Mouse (Mus musculus): Measurements from ENCODE around the gene Snx32.
A peak's percentile ranks its signal among the peaks of the same experiment; 100 is the strongest.

Gene Snx32

DNA sequence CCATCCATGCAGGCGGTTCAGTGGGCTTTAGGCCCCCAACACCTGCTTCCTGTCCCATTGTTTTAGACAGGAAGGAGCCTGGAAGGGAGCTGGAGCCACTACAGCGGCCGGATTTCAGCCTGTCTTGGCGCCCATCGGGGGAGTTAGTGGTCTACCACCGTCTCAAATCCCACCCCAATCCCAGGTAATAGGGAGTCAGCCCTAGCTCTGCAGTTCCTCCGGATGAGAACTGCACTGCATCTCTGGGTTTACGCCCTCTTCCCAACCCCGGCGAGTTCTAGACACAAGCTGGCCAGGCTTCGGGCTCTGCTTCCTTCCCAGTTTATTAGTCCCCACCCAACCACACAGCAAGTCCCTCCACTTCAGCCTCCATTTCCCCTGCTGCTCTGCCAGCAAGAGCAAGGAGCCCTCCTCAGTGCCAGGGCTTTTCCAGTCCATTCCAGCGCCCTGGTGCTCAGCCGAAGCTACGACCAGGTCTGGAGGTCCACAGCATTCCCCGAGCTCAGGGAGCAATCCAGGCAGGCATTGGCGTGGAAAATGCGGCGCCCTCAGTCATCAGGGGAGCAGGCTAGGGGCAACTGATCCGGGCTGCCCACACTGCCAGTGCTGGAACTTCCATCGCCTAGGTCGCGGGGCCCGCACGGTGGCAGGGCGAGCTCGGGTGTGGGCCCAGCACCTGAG lies 54.0 kb downstream of the Snx32 start:
- peak; percentile 50 to 64 for DNase-seq

- DNase-seq, result peak in 1 of 2 experiments; percentile 34
These were observed 54.8 kb downstream of the Snx32 start for GRCm38 (mm10) chr19:5455568-5455967.

- peak in 1 of 2 experiments; percentile 10 for DNase-seq
These were observed 55.3 kb downstream of the Snx32 start for GRCm38 (mm10) chr19:5455037-5455436.

DNA sequence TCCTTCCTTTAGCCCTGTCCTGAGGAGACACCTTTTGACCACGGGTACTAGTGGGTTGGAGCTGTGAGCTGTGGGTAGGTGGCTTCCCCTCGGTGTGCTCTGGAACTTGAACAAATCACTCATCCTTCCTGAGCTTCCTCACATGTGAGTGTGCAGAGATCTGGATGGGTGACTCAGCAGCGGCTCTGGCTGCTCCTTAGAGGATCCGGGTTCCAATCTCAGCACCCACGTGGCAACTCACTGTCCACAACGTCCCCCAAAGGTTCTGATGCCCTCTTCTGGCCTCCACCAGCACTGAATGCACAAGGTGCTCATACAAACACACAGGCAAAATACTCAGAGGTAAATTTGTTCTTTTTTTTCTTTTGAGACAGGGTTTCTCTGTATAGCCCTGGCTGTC lies 58.6 kb downstream of the Snx32 start:
- DNase-seq, result peak in 1 of 2 experiments; percentile 4

DNA sequence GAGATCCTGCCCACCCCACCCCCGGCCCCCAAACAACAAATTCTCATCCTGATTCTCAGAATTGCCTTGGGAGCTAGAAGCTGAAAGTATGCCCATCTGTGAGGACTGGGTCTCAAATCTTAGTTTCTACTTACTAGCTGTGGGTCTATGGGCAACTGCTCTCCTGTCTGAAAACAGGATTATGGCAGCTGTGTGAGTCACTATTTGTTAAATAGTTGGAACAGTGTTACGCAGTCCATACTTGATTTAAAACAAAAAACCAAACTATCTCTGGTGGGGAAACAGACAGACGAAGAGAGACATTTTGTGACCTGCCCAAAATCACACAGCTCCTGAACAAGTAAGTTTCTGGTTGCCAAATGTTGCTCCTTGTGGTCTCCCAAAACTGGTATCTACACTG lies 60.7 kb downstream of the Snx32 start:
- DNase-seq, result no peak

DNA sequence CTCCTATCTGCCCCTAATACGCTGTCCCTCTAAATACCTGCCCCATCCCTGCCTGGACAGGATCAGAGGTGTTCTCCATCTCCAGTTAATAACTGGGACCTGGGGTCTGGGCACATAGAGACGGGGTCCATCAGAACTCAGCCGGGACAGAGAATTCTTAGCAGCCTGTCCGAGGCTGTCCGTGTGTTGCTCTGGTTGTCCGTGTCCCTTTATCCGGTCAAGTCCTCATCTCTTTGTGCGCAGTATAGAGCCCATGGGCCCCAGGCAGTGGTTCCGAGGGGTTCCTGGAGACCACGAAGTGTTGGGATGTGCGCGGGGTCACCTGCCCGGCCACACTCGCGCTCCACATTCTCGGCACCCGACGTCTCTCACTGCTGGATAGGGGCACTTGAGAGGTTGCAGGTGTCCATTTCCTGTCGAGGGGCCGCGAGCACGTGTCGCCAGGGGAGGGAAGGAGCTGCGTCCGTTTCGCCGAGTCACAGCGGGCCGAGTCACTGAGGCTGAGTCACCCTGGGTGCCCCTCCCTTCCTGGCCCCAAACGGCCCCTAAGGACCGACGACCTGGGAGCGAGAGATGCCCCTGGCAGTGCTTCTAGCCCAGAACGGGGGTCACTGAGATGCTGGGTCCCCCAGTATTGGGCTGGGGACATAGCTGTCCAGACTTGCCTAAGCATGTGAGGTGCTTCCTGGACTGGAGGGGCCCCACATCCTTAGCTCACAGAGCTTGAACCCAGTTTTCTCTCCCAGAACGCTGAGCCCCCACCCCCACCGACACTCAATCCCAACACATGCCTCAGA lies 61.8 kb downstream of the Snx32 start:
- peak; percentile 29 to 44 for DNase-seq

GRCm38 (mm10) chr19:5447515-5448353 lies 62.6 kb downstream of the Snx32 start, which contains the start of gene Fosl1:
Gene Fosl1 (plus strand): TSS chr19:5447547.
- DNase-seq, result peak; percentile 83 to 86

GRCm38 (mm10) chr19:5445747-5446146 lies 64.6 kb downstream of the Snx32 start:
- DNase-seq, result no peak

- DNase-seq, result peak; percentile 39 to 57
These were observed 65.4 kb downstream of the Snx32 start for GRCm38 (mm10) chr19:5444954-5445353.

DNA sequence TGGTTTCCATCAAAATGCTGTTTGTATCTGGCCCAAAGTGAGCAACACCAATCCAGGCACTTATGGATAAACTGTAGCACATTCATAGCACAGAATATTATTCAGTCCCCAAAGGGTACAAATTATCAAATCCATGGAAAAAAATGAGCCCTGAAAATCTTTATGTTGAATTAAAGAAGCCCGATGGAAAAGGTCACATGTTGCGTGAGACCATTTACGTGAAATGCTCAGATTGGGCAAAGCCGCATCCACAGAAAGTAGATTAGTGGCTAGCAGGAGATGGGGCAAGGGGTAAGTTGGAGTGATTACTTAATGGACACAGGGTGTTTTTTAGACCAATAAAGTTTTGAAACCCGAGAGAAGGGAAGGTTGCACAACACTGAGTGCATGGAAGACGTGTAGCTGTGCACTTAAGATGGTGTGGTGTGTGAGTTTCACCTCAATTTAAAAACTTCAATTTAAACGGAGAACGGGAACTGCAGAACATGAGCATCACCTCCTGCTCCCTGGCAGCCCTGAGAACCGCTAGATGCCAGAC lies 65.9 kb downstream of the Snx32 start:
- no peak for DNase-seq
